Mouse (Mus musculus) thymus, postnatal 0 days (tissue): ENCODE measurements around the gene Vmn1r25. TPM values are rescaled to one million over a fixed set of nuclear protein-coding genes. Genes with fewer than 3 reads are reported as not detected.
"Not testable (repeated sequence)": the region's sequence is repeated elsewhere in the genome, so short reads cannot be mapped to it uniquely, and the experiment has no call there.

Experiments used
- DNase-seq: peaks from one replicate; pipeline ENCODE4 v3.0.0-alpha.2; 2015; ENCODE audit warnings: low spot score
- polyA plus RNA-seq: library from polyadenylated mRNA; unstranded; fragments of >200 nt; fragmentation: Nextera tagmentation; extraction: Ambion mirVana; gene quantifications from 2 replicates; pipeline ENCODE4 v1.2.1, GENCODE M21; 2015

The Vmn1r25 gene
- not detected in 2 replicates for polyA plus RNA-seq

DNA sequence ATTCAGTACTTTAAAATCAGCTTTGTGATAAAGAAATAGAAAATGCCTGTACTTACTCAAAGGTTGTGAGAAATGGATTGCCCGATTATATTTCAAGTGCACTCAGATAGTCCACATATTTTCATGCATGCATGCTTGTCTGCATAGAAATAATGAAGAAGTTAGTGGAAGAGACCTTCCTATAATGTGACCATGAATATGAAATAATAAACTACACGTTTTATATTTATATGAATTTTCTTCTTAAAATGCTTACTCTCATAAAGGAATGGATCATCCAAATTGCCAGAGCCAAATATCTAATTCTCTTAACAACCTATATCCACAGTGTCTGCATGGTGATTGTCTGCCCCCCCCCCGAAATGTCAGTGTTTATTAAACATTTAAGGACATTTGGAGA is at the start of gene Vmn1r25:
TSS of gene Vmn1r25 (minus strand) at position 101 of the 400 bp plus-strand sequence.
- DNase-seq = no peak

DNA sequence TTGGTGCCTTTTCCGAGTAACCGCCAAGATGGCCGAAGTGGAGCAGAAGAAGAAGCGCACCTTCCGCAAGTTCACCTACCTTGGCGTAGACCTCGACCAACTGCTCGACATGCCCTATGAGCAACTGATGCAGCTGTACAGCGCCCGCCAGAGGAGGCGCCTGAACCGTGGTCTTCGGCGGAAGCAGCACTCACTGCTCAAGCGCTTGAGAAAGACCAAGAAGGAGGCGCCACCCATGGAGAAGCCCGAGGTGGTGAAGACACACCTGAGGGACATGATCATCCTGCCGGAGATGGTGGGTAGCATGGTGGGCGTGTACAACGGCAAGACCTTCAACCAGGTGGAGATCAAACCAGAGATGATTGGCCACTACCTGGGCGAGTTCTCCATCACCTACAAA is 36.9 kb upstream of the Vmn1r25 start:
- not testable (repeated sequence) for DNase-seq

DNA sequence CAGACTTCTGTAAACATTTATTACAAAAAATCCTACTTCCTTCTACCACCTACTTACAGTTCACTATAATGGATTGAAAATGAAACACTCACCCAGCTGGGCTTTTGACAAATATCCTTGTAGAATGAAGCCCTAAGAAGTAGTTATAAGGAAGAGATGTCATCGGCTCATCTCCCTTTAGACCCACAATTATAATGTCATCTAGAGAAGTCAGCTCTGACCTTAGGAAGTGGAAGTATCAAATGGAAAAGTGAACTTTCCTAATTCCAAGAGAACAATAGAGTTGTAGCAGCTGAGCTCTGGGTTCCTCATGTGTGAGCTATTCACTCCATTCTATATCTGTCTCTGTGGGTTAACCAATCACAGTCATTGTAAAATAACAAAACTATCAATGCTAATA is 34.4 kb upstream of the Vmn1r25 start, which contains the start of gene Vmn1r26:
TSS of gene Vmn1r26 (minus strand) at position 101 of the 400 bp plus-strand sequence.
- no peak for DNase-seq

DNA sequence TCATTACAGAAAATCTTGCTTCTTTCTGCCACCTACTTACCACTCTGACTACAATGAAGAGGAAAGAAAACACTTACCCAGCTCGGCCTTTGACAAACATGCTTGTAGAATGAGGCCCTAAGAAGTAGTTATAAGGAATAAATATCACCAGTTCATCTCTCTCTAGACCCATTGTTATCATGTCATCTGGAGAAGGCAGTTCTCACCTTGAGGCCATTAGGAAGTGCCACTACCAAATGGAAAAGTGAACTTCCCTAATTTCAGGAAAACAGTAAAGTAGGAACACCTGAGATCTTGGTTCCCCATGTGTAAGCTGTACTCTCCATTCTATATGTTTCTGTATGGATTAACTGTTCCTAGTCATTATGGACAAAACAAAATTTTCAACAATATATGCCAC is 19.2 kb downstream of the Vmn1r25 start, which contains the start of gene Vmn1r24:
TSS of gene Vmn1r24 (minus strand) at position 101 of the 400 bp plus-strand sequence.
- not testable (repeated sequence) for DNase-seq

Other genes starting within 250 kb of the Vmn1r25 start
- gene Vopp1, start 155.7 kb downstream of the Vmn1r25 start, polyA plus RNA-seq = 24.9 and 25.0 TPM in 2 replicates
- gene Vmn1r21, start 130.5 kb downstream of the Vmn1r25 start, polyA plus RNA-seq = not detected in 2 replicates
- not detected in 2 replicates for gene Vmn1r22, start 72.8 kb downstream of the Vmn1r25 start, polyA plus RNA-seq
- not detected in 2 replicates for gene Vmn1r23, start 54.0 kb downstream of the Vmn1r25 start, polyA plus RNA-seq
- not detected in 2 replicates for gene Vmn1r24, start 19.3 kb downstream of the Vmn1r25 start, polyA plus RNA-seq
- gene Vmn1r26, start 34.3 kb upstream of the Vmn1r25 start, polyA plus RNA-seq = not detected in 2 replicates
- not detected in 2 replicates for gene Vmn1r27, start 238.0 kb upstream of the Vmn1r25 start, polyA plus RNA-seq